In the genomic region with DNA sequence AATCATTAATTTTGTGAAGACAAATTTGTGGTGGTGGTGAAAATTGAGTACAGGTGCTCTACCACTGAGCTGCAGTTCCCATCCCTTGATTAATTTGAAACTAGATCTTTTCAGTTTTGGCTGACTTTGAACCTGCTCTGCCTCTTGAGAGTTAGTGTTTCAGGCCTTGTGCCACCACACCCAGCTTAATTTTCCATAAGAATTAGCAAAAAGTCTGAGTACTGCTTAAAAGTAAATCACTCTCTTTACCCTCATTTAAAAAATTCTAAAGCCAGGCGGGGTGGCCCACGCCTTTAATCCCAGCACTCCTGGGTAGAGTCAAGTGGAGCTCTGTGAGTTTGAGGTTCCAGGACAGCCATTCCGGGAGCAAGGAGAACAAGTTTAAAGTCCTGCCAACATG, we compare ENCODE assay signal across 20 mouse cellular contexts. TPM values are rescaled to one million over a fixed set of nuclear protein-coding genes. Genes with fewer than 3 reads are reported as not detected.
DNase-seq lines count a peak whose midpoint lies in the region; ATAC-seq and TF ChIP-seq lines count a peak whose summit lies in the region.
"Had no signal": no experiment of that assay in that cellular context is flagged by ENCODE, and none has a peak within 500 bp of the region (broad histone marks: within the 10 kb centered on the region; RNA-seq: fewer than 3 reads in every experiment).

No protein-coding gene starts in this region.

- H3K9ac ChIP-seq in kidney, embryonic 16.5 days (replicated peaks; ENCODE audit: low read length) = no peak overlapping the region
- peak overlapping the region; percentile 59; the same call in 1 of the 2 replicates for H3K9ac ChIP-seq in ES-E14 (ENCODE audit: insufficient read depth, low read depth, low read length, poor library complexity, severe bottlenecking)
- H3K9ac ChIP-seq: embryonic facial prominence, embryonic 12.5 days; forebrain, embryonic 15.5 days; heart, embryonic 12.5 days; hindbrain, embryonic 14.5 days; intestine, embryonic 15.5 days had no signal

- peak overlapping the region; percentile 46; the same call in 1 of the 2 replicates for H3K27ac ChIP-seq in kidney, embryonic 16.5 days (ENCODE audit: low read length)
- peak overlapping the region; percentile 93; the same call in 1 of the 2 replicates for H3K27ac ChIP-seq in ES-E14 (ENCODE audit: insufficient read depth, low read depth, low read length, poor library complexity, severe bottlenecking)
- peak overlapping the region; percentile 16; the same call in 1 of the 2 replicates for H3K27ac ChIP-seq in bone marrow macrophage, adult 2 months (ENCODE audit: insufficient read depth, low read depth, low read length)
- H3K27ac ChIP-seq: embryonic facial prominence, embryonic 12.5 days; forebrain, embryonic 15.5 days; heart, adult 2 months; hindbrain, embryonic 10.5 days; hindbrain, embryonic 14.5 days; intestine, embryonic 15.5 days had no signal

- no peaks in the 10 kb centered on the region for H3K9me3 ChIP-seq in kidney, embryonic 16.5 days (ENCODE audit: low read length)
- no peaks in the 10 kb centered on the region for H3K9me3 ChIP-seq in ES-E14 (ENCODE audit: control insufficient read depth, insufficient read depth, low read depth, low read length)
- H3K9me3 ChIP-seq: embryonic facial prominence, embryonic 12.5 days; forebrain, embryonic 15.5 days; heart, embryonic 12.5 days; hindbrain, embryonic 10.5 days; intestine, embryonic 15.5 days had no signal

- WGBS in kidney, embryonic 16.5 days = 90% methylated on average over 3 of the region's 3 CpGs

- no peaks in the 10 kb centered on the region for H3K27me3 ChIP-seq in kidney, embryonic 16.5 days (ENCODE audit: insufficient read depth, low read length)
- H3K27me3 ChIP-seq: embryonic facial prominence, embryonic 12.5 days; forebrain, embryonic 15.5 days; heart, embryonic 12.5 days; intestine, embryonic 15.5 days had no signal

- H3K4me3 ChIP-seq in kidney, embryonic 16.5 days (ENCODE audit: low read length) = no peak overlapping the region
- peak overlapping the region; percentile 45 to 55 for H3K4me3 ChIP-seq in ES-E14 (ENCODE audit: insufficient read depth in 1 of 2, low read depth in 1 of 2, low read length in 2 of 2, poor library complexity in 1 of 2, severe bottlenecking in 1 of 2)
- H3K4me3 ChIP-seq in bone marrow macrophage, adult 2 months (ENCODE audit: insufficient read depth, low read length) = no peak overlapping the region
- H3K4me3 ChIP-seq: embryonic facial prominence, embryonic 12.5 days; forebrain, embryonic 15.5 days; heart, adult 2 months; heart, embryonic 12.5 days; hindbrain, embryonic 10.5 days; intestine, embryonic 15.5 days had no signal

- in situ Hi-C loops in ES-E14 (cut with MboI; ENCODE audit: low sequenced_read_pairs in 2 of 2, unreplicated experiment in 2 of 2) = no loop called here

- H3K4me1 ChIP-seq in kidney, embryonic 16.5 days (ENCODE audit: insufficient read depth, low read length) = peaks cover 17% of the 10 kb centered on the region
- H3K4me1 ChIP-seq in ES-E14 (ENCODE audit: control insufficient read depth in 2 of 2, insufficient read depth in 2 of 2, low read length in 2 of 2, poor library complexity in 1 of 2) = peaks cover 0 to 38% of the 10 kb centered on the region in 2 experiments; a peak in 3 of 4 replicates
- H3K4me1 ChIP-seq in bone marrow macrophage, adult 2 months (ENCODE audit: control insufficient read depth, insufficient read depth, low read length) = peaks cover 27% of the 10 kb centered on the region
- H3K4me1 ChIP-seq: hindbrain, embryonic 10.5 days; intestine, embryonic 15.5 days had no signal

- TF ChIP-seq POLR2A in bone marrow macrophage, adult 2 months (IDR thresholded peaks at IDR 0.05; ENCODE audit: borderline replicate concordance, low read depth, low read length) = no peak

- no peak overlapping the region for H3K4me2 ChIP-seq in kidney, embryonic 16.5 days (replicated peaks; ENCODE audit: low read depth, low read length)
- H3K4me2 ChIP-seq: embryonic facial prominence, embryonic 12.5 days; forebrain, embryonic 15.5 days; heart, embryonic 12.5 days; hindbrain, embryonic 14.5 days; intestine, embryonic 15.5 days had no signal

- TF ChIP-seq CTCF in bone marrow macrophage, adult 2 months (IDR thresholded peaks at IDR 0.05; ENCODE audit: low read depth, low read length) = no peak

- ATAC-seq in kidney, embryonic 16.5 days (ENCODE audit: low FRiP score, low TSS enrichment) = no peak
- ATAC-seq: activated CD4-positive, CD25-positive, alpha-beta regulatory T cell, adult 4 months; forebrain, embryonic 15.5 days; intestine, embryonic 15.5 days had no signal

- DNase-seq in kidney, adult 18-20 months = no peak
- peak; percentile 65 for DNase-seq in ES-E14 (ENCODE audit: low read depth, low spot score)
- DNase-seq in ovary, postnatal 36 days (ENCODE audit: low spot score) = no peak
- DNase-seq in heart, adult 8-10 months (ENCODE audit: low spot score) = no peak
- DNase-seq: adrenal gland, adult 2 months; adrenal gland, postnatal 25 days; cerebellum, adult 11 months; cerebellum, adult 8-10 months; cerebellum, postnatal 25 days; gastrocnemius, postnatal 14 days; heart, adult 2 months had no signal

- no peaks in the 10 kb centered on the region for H3K36me3 ChIP-seq in kidney, embryonic 16.5 days (ENCODE audit: insufficient read depth, low read length)
- no peaks in the 10 kb centered on the region for H3K36me3 ChIP-seq in ES-E14 (ENCODE audit: control insufficient read depth, insufficient read depth, low read length, poor library complexity, severe bottlenecking)
- H3K36me3 ChIP-seq: embryonic facial prominence, embryonic 12.5 days; forebrain, embryonic 15.5 days; intestine, embryonic 15.5 days had no signal

TF ChIP-seq in ES-E14, 5 proteins besides CTCF, POLR2A, EP300 and RAD21:
- TF ChIP-seq ZNF384 (IDR thresholded peaks at IDR 0.05; ENCODE audit: low read depth, low read length) = no peak
- no peak for TF ChIP-seq HCFC1 (IDR thresholded peaks at IDR 0.05; ENCODE audit: borderline replicate concordance, insufficient read depth, low read length)
- TF ChIP-seq ZC3H11A (IDR thresholded peaks at IDR 0.05; ENCODE audit: borderline replicate concordance, low read depth, low read length) = no peak
- 0 out of 2 replicates have a peak, but pooled peaks have one; percentile 26 for TF ChIP-seq MAFK (IDR thresholded peaks at IDR 0.05; ENCODE audit: insufficient read depth, low read depth, low read length)
- TF ChIP-seq CHD2 (IDR thresholded peaks at IDR 0.05; ENCODE audit: low read depth, low read length) = no peak
TF ChIP-seq in ES-E14: peak in this region for 1.

RNA-seq across cellular contexts. Expression of a gene that starts 16.0 kb away (rescaled TPM):
- polyA plus RNA-seq in kidney, embryonic 16.5 days (2015; fragmentation: Nextera tagmentation; extraction: Ambion mirVana) = 55.9 and 57.6 TPM in 2 replicates
- 174 and 210 TPM in 2 replicates for total RNA-seq in ES-E14 (2012; rRNA removed)
- polyA plus RNA-seq in bone marrow macrophage, adult 2 months (2012; ENCODE audit: insufficient read depth, insufficient read length, missing spikeins) = 113 and 116 TPM in 2 replicates
- 100 to 1,000 TPM; 186 to 210 (median 200) TPM for total RNA-seq in heart, adult 8-10 months (2022)

RNA-seq across cellular contexts. Expression of a gene that starts 45.4 kb away (rescaled TPM):
- 131 and 147 TPM in 2 replicates for polyA plus RNA-seq in kidney, embryonic 16.5 days (2015; fragmentation: Nextera tagmentation; extraction: Ambion mirVana)
- total RNA-seq in ES-E14 (2012; rRNA removed) = 105 and 142 TPM in 2 replicates
- polyA plus RNA-seq in bone marrow macrophage, adult 2 months (2012; ENCODE audit: insufficient read depth, insufficient read length, missing spikeins) = 80.6 and 84.8 TPM in 2 replicates
- 100 to 1,000 TPM; 134 to 161 (median 146) TPM for total RNA-seq in heart, adult 8-10 months (2022)

Comparison
In these comparisons a context has a peak if more than half of its experiments do, and no peak if none do; other contexts are left out.
1. H3K27ac ChIP-seq: peak in every context shown above with its lines; median percentile 93 in ES-E14; 46 in kidney, embryonic 16.5 days; 16 in bone marrow macrophage, adult 2 months.
2. H3K4me3 ChIP-seq: peak in ES-E14 (2 of 2); none in kidney, embryonic 16.5 days (single experiment) and bone marrow macrophage, adult 2 months (single experiment).